Mouse (Mus musculus) neural tube, embryonic 15.5 days (tissue): ENCODE data around the gene Sdk1. TPM values are rescaled to one million over a fixed set of nuclear protein-coding genes. Genes with fewer than 3 reads are reported as not detected.

Experiments
- ATAC-seq: fragments of 200-750 bp; cut with Nextera tagmentation; 2 replicates; pipeline ENCODE4 v1.8.0; 2017; ENCODE audit warnings: mild to moderate bottlenecking, moderate TSS enrichment, moderate library complexity; ENCODE audit not compliant: low FRiP score
- H3K27ac ChIP-seq: fragments of 300-500 bp; sonication (generic); replicated peaks from 2 replicates; pipeline ENCODE4 v1.5.1; 2015; ENCODE audit warnings: mild to moderate bottlenecking, inconsistent platforms
- H3K27me3 ChIP-seq: fragments of 300-500 bp; sonication (generic); replicated peaks from 2 replicates; pipeline ENCODE4 v1.6.1; 2015; ENCODE audit warnings: inconsistent platforms
- H3K36me3 ChIP-seq: fragments of 300-500 bp; sonication (generic); 2 replicates; pipeline ENCODE4 v1.6.1; 2015; ENCODE audit warnings: inconsistent platforms
- H3K4me1 ChIP-seq: fragments of 300-500 bp; sonication (generic); 2 replicates; pipeline ENCODE4 v1.6.1; 2015; ENCODE audit warnings: inconsistent platforms
- H3K4me2 ChIP-seq: fragments of 300-500 bp; sonication (generic); 2 replicates; pipeline ENCODE4 v1.6.1; 2015; ENCODE audit warnings: inconsistent platforms, mild to moderate bottlenecking, moderate library complexity
- H3K4me3 ChIP-seq: fragments of 300-500 bp; sonication (generic); replicated peaks from 2 replicates; pipeline ENCODE4 v1.5.1; 2015; ENCODE audit warnings: mild to moderate bottlenecking, inconsistent platforms
- H3K9ac ChIP-seq: fragments of 300-500 bp; sonication (generic); replicated peaks from 2 replicates; pipeline ENCODE4 v1.6.1; 2015; ENCODE audit warnings: mild to moderate bottlenecking, inconsistent platforms
- H3K9me3 ChIP-seq: fragments of 300-500 bp; sonication (generic); replicated peaks from 2 replicates; pipeline ENCODE4 v1.6.1; 2016; ENCODE audit warnings: inconsistent platforms
- WGBS: fragments of 180-500 bp; shearing (Covaris S2); methylation state at CpG from one replicate; pipeline ENCODE4 v1.1.7; 2015; ENCODE audit warnings: mixed read lengths; 5-methylcytosine and 5-hydroxymethylcytosine counted together
- polyA plus RNA-seq: library from polyadenylated mRNA; unstranded; fragments of >200 nt; fragmentation: Nextera tagmentation; extraction: Ambion mirVana; gene quantifications from 2 replicates; pipeline ENCODE4 v1.2.1, GENCODE M21; 2015

Gene Sdk1
- polyA plus RNA-seq, 1 experiment from 2014 or later, result 2.7 TPM

DNA sequence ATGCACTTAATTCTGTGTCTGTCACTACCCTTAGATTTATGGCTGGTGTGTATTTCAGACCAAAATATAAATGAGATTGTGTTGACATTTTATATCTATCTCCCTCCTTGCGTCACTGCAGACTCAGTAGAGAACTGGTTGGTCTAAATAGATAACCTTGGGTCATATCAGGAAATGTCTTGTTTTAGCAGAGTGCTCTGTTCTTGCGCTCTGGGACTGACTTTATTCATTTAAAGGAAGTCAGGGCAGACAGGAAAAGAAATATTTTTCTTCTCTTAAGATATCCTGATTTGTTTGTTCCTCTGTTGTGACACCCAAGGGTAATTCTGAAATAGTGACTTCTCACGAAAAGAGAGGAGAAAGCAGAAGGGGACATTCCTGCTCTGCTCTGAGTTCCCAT, 669.2 kb downstream of the Sdk1 start:
- no peak overlapping the region for H3K4me2 ChIP-seq
- ATAC-seq, result no peak

DNA sequence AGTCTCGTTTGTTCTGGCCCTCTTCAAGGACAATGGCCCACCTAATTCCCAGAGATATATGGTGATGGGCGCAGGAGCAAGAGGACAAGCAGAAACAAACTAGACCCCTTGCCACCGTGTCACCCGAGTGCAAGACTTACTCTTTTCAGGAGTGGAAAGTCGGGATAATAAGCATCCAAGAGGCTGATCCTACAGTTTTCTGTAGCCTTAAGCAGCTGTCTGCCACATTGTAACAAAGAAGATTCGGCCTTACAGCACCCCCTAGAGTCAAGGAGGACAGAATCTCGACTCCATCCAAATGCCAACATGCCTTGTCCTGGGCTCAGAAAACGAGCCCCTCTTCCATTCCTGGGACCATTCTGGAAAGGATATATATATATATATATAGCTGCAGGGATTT, 669.6 kb downstream of the Sdk1 start:
- no peak overlapping the region for H3K27ac ChIP-seq
- no peaks in the 10 kb centered on the region for H3K9me3 ChIP-seq
- no peaks in the 10 kb centered on the region for H3K36me3 ChIP-seq
- peaks cover 4% of the 10 kb centered on the region; the same call in 1 of the 2 replicates for H3K4me1 ChIP-seq
- 60% methylated on average over 8 of the region's 8 CpGs for WGBS
- no peak overlapping the region for H3K4me3 ChIP-seq
- ATAC-seq, result no peak
- no peaks in the 10 kb centered on the region for H3K27me3 ChIP-seq
- no peak overlapping the region for H3K4me2 ChIP-seq
- H3K9ac ChIP-seq, result no peak overlapping the region

More for the DNA sequence above, 669.2 kb downstream of the Sdk1 start:
- no peaks in the 10 kb centered on the region for H3K9me3 ChIP-seq
- WGBS, result 69% methylated on average over 3 of the region's 3 CpGs
- no peak overlapping the region for H3K4me3 ChIP-seq
- no peaks in the 10 kb centered on the region for H3K27me3 ChIP-seq
- H3K27ac ChIP-seq, result no peak overlapping the region
- peaks cover 4% of the 10 kb centered on the region; the same call in 1 of the 2 replicates for H3K4me1 ChIP-seq
- no peaks in the 10 kb centered on the region for H3K36me3 ChIP-seq
- H3K9ac ChIP-seq, result no peak overlapping the region

DNA sequence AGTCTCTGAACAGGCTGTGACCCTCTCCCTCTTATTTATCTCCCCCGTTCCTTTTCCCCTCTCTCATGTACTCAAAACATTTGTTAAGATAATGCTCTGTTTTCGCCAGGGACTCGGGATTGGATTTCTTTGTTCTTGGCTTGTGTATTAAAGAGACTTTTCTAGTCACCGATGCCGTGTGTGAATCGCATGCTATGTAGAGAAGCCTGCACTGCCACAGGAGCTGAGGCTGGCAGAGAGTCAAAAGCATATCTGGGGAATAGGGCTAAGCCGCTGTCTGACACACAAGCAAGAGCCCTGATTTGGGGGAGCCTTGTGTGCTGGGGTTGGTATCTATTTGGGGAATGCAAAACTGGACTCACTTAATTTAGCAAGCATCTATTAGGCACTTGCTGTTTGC, 671.6 kb downstream of the Sdk1 start:
- no peak for ATAC-seq
- Histone ChIP-seq H3K27me3 (no peaks in the 10 kb centered on the region), H3K4me2 (no peak overlapping the region), H3K36me3 (no peaks in the 10 kb centered on the region), H3K9me3 (no peaks in the 10 kb centered on the region), H3K9ac (no peak overlapping the region), H3K4me1 (peaks cover 4% of the 10 kb centered on the region; the same call in 1 of the 2 replicates), H3K27ac (no peak overlapping the region), H3K4me3 (no peak overlapping the region)
- WGBS, result 50% methylated on average over 7 of the region's 7 CpGs

DNA sequence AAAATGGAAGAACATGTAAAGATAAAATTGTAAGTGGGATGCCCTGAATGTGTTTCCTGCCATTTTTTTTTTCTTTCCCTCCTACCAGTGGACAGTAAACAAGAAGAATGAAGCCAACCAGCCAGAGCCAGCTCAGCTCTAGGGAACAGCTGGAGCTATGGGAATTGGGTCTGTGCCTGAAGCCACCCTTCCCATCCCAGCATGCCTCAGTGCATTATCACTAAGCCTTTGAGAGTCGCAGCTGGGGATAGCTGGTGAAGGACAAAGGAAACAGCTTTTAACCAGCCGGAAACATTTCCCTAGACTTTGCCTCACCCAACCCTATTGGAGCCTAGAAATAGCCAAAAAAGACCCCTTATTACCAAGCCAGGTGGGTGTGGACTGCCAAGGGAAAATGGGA, 675.7 kb downstream of the Sdk1 start:
- Histone ChIP-seq H3K4me3 (no peak overlapping the region), H3K9ac (no peak overlapping the region), H3K9me3 (no peaks in the 10 kb centered on the region), H3K36me3 (no peaks in the 10 kb centered on the region), H3K27ac (no peak overlapping the region), H3K4me1 (peaks cover 4% of the 10 kb centered on the region; the same call in 1 of the 2 replicates), H3K4me2 (no peak overlapping the region), H3K27me3 (no peaks in the 10 kb centered on the region)
- 17% methylated on average over 2 of the region's 2 CpGs for WGBS
- no peak for ATAC-seq

DNA sequence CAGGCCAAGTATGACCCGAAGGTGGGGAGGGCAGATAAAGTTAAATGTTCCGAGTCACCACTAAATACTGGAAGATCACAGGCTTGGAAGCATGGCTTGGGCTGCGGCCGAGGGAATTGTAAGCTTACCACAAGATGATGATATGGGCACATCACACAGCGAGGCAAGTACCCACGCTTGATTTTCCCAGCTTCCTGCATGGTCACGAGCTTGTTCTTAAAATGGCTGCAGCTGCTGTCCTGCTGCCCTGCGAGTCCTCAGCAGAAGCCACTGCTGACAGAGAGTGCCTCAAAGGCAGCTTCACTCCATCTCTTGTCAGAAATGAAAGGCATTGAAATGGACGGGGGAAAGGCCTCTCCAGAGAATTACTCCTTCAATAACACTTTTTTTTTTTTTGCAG, 697.7 kb downstream of the Sdk1 start:
- Histone ChIP-seq H3K4me3 (no peak overlapping the region), H3K27me3 (no peaks in the 10 kb centered on the region), H3K9ac (no peak overlapping the region), H3K36me3 (no peaks in the 10 kb centered on the region), H3K4me2 (no peak overlapping the region), H3K27ac (no peak overlapping the region), H3K4me1 (no peaks in the 10 kb centered on the region), H3K9me3 (no peaks in the 10 kb centered on the region)
- ATAC-seq, result no peak
- WGBS, result 78% methylated on average over 9 of the region's 9 CpGs

DNA sequence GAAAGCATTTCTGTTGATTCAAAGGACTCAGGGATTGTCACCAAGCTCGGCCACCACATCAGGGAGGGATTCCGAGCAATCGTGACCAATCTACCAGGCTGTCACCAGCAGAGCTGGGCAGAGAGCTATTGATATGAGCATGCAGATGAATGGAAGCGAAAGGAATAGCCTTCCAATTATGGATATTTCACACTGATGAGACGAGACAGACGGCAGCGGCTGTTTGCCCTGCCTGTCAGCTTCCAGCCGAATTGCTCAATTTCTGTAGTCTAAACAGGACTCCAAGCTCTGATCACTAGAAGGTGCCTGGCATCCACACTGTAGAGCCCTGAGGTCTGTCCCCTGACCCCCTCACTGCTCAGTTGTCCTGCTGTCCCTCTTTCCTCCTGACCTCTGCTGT, 699.3 kb downstream of the Sdk1 start:
- Histone ChIP-seq H3K27me3 (no peaks in the 10 kb centered on the region), H3K36me3 (no peaks in the 10 kb centered on the region), H3K4me2 (no peak overlapping the region), H3K4me1 (no peaks in the 10 kb centered on the region), H3K9ac (no peak overlapping the region), H3K27ac (no peak overlapping the region), H3K4me3 (no peak overlapping the region), H3K9me3 (no peaks in the 10 kb centered on the region)
- 93% methylated on average over 8 of the region's 8 CpGs for WGBS
- no peak for ATAC-seq

DNA sequence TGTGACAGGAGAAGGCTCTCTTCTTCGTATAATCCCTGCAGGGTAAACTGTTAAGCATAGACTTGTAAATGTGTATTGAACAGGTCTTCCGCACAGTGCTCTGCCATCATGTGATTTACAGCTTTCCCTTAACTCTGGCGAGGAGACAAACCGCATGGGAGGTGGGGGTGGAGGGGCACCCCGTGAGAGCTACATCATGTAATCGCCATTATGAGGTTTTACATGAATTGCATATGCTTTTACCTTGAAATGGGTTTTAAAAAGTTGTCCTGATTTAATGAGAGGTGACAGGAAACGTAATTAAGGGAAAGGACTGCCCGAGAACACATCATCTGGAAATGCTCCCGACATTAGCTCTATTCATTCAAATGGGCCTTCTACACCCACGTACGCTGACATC, 709.5 kb downstream of the Sdk1 start:
- no peaks in the 10 kb centered on the region for H3K27me3 ChIP-seq
- H3K27ac ChIP-seq, result no peak overlapping the region
- ATAC-seq, result no peak
- 32% methylated on average over 11 of the region's 11 CpGs for WGBS
- H3K9me3 ChIP-seq, result no peaks in the 10 kb centered on the region
- H3K4me3 ChIP-seq, result no peak overlapping the region
- no peak overlapping the region for H3K9ac ChIP-seq
- peaks cover 18% of the 10 kb centered on the region; the same call in 1 of the 2 replicates for H3K4me1 ChIP-seq
- no peaks in the 10 kb centered on the region for H3K36me3 ChIP-seq
- H3K4me2 ChIP-seq, result no peak overlapping the region

DNA sequence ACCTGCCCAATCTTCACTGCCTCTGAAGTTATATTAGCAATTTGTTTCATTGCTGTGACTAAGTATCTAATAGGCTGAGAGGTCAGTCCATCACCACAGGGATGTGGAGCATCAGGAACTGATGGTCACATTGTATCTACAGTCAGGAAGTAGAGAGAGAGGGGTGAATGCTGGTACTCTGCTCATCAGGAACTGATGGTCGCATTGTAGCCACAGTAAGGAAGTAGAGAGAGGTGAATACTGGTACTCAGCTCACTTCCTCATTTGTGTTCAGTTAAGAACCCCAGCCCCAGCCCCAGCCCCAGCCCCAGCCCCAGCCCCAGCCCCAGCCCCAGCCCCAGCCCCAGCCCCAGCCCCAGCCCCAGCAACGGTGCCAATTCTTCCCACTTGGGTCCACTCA, 711.0 kb downstream of the Sdk1 start:
- Histone ChIP-seq H3K4me2 (no peak overlapping the region), H3K27ac (no peak overlapping the region), H3K27me3 (no peaks in the 10 kb centered on the region), H3K4me3 (no peak overlapping the region), H3K9ac (no peak overlapping the region), H3K4me1 (0 out of 2 replicates have a peak, but pooled peaks cover 8% of the 10 kb centered on the region), H3K9me3 (no peaks in the 10 kb centered on the region), H3K36me3 (no peaks in the 10 kb centered on the region)
- 90% methylated on average over 2 of the region's 2 CpGs for WGBS
- ATAC-seq, result no peak

DNA sequence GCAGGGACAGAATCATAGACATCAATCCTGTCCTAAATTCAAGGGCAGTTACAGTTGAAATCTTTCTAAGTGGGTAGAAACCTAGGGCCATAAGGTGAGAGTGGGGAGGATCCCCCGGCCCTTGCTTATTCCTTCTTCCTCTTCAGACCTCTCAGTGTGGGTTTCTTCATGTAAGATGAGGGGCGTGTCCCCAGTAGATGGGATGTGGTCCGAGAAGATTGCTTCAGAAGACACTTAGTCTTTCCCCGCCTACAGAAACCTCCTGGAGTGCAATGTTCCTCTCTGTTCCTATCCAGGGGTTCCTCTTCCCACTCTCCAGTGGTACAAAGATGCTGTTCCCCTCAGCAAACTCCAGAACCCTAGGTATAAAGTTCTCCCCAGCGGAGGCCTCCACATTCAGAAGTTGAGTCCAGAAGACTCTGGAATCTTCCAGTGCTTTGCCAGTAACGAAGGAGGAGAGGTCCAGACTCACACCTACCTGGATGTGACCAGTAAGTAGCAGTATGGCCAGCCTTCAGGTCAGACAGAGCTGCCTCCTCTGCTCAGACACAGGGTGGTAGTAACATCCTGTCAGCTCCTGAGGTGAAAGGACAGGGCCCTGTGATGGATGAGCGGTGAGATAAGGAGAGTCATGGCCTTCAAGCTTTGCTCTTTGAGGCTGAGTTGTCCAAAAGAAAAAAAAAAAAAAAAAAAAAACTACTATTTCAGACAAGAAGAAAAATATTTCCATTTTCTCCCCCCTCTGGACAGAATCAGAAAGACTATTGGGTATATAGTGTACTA, 711.6 kb downstream of the Sdk1 start:
- H3K36me3 ChIP-seq, result no peaks in the 10 kb centered on the region
- H3K4me3 ChIP-seq, result no peak overlapping the region
- no peak overlapping the region for H3K27ac ChIP-seq
- 88% methylated on average over 7 of the region's 7 CpGs for WGBS
- no peak for ATAC-seq
- H3K9ac ChIP-seq, result no peak overlapping the region
- H3K9me3 ChIP-seq, result no peaks in the 10 kb centered on the region
- no peaks in the 10 kb centered on the region for H3K27me3 ChIP-seq
- no peak overlapping the region for H3K4me2 ChIP-seq
- H3K4me1 ChIP-seq, result 0 out of 2 replicates have a peak, but pooled peaks cover 6% of the 10 kb centered on the region

DNA sequence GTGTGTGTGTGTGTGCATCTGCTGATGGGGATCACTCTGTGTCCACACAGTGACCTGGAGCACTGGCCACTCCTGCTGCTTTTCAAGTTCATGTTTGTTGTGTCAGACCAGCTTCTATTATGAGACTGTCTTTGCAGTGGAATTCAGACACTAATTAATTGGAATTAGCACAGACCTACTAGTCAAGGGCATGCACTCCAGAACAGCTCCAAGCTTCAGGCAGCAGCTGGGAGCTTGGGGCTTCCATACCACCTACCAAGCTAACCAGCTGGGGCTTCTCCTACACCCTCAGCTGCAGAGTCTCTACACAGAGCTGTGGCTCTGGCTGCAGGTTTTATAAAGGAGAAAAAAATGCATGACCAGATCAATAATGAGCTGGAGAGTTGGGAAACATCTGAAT, 729.8 kb downstream of the Sdk1 start:
- no peak overlapping the region for H3K4me3 ChIP-seq
- no peak for ATAC-seq
- no peaks in the 10 kb centered on the region for H3K4me1 ChIP-seq
- H3K36me3 ChIP-seq, result no peaks in the 10 kb centered on the region
- no peaks in the 10 kb centered on the region for H3K9me3 ChIP-seq
- no peak overlapping the region for H3K9ac ChIP-seq
- no peak overlapping the region for H3K4me2 ChIP-seq
- no peaks in the 10 kb centered on the region for H3K27me3 ChIP-seq
- no peak overlapping the region for H3K27ac ChIP-seq

DNA sequence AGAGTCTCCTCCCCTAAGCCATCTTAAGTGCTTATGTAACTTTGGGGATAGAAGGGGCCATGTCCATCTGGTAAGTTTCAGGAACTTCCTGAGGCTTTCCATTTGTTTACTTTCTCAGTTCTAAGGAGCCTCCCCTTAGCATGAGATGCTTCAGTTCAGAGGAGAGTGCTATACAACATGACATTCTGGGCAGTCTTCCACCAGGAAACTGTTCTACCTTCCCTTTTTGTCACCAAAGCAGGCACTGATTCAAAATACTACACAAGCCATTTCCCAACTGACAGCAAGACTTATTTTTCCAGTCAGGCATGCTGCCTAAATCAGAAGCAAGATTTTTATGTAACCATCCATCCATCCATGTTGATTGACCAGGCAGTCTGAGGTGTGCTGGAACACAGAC, 738.2 kb downstream of the Sdk1 start:
- H3K4me1 ChIP-seq, result 0 out of 2 replicates have a peak, but pooled peaks cover 6% of the 10 kb centered on the region

DNA sequence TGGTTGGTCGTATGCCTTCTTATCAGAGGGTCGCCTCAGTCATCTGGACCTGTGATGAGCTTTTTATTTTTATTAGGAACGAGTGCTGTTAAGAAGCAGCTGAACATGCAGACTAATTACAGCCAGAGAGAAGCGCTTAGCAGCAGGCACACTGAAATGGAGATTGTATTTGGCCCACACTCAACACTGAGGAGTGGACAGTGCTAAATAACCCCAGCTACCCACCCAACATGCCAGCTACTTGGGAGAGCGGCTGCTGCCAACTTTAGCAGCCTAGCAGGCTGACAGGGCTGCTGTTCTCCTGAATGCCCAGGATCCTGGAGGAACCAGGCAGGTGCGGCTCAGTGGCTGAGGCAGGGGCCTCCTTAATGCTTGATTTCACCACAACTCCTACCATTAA, 739.5 kb downstream of the Sdk1 start:
- no peak overlapping the region for H3K4me3 ChIP-seq
- no peaks in the 10 kb centered on the region for H3K9me3 ChIP-seq
- H3K27me3 ChIP-seq, result no peaks in the 10 kb centered on the region
- H3K36me3 ChIP-seq, result no peaks in the 10 kb centered on the region
- no peak overlapping the region for H3K27ac ChIP-seq
- 61% methylated on average over 6 of the region's 6 CpGs for WGBS
- no peak for ATAC-seq
- no peak overlapping the region for H3K4me2 ChIP-seq
- no peak overlapping the region for H3K9ac ChIP-seq
- 0 out of 2 replicates have a peak, but pooled peaks cover 6% of the 10 kb centered on the region for H3K4me1 ChIP-seq

More for the DNA sequence above, 738.2 kb downstream of the Sdk1 start:
- no peaks in the 10 kb centered on the region for H3K36me3 ChIP-seq
- no peak overlapping the region for H3K4me3 ChIP-seq
- H3K27me3 ChIP-seq, result no peaks in the 10 kb centered on the region
- no peak overlapping the region for H3K9ac ChIP-seq
- no peak overlapping the region for H3K27ac ChIP-seq
- no peak for ATAC-seq
- H3K4me2 ChIP-seq, result no peak overlapping the region
- H3K9me3 ChIP-seq, result no peaks in the 10 kb centered on the region
